Mouse (Mus musculus) heart, embryonic 14.5 days (tissue): ENCODE data around the gene Mrap. TPM values are rescaled to one million over a fixed set of nuclear protein-coding genes. Genes with fewer than 3 reads are reported as not detected.

Experiments
- ATAC-seq: fragments of 200-750 bp; cut with Nextera tagmentation; 2 replicates; pipeline ENCODE4 v1.8.0; 2017; ENCODE audit warnings: low read depth, moderate TSS enrichment; ENCODE audit not compliant: insufficient number of reproducible peaks, insufficient read depth, low FRiP score
- H3K27ac ChIP-seq, 2 experiments: fragments of 200-500 bp in 1 of 2; fragments of 300-500 bp in 1 of 2; sonication (generic) in 1 of 2; replicated peaks in 1 of 2; 2 replicates each; pipeline ENCODE4 v1.5.1; 2012 to 2014; ENCODE audit warnings: low read depth in 2 of 2, low read length in 2 of 2, control low read depth in 1 of 2, mild to moderate bottlenecking in 1 of 2, mixed read lengths in 1 of 2; ENCODE audit not compliant: control insufficient read depth in 1 of 2, insufficient read depth in 1 of 2
- H3K27me3 ChIP-seq: fragments of 300-500 bp; sonication (generic); 2 replicates; pipeline ENCODE4 v1.6.1; 2014; ENCODE audit warnings: mild to moderate bottlenecking, low read length, control low read depth; ENCODE audit not compliant: control insufficient read depth, insufficient read depth
- H3K36me3 ChIP-seq: fragments of 300-500 bp; sonication (generic); 2 replicates; pipeline ENCODE4 v1.6.1; 2014; ENCODE audit warnings: mild to moderate bottlenecking, control low read depth, low read length, mixed read lengths; ENCODE audit not compliant: control insufficient read depth, insufficient read depth
- H3K4me1 ChIP-seq, 2 experiments: fragments of 200-500 bp in 1 of 2; fragments of 300-500 bp in 1 of 2; sonication (generic) in 1 of 2; 2 replicates each; pipeline ENCODE4 v1.6.1; 2012 to 2014; ENCODE audit warnings: low read length in 2 of 2, control low read depth in 1 of 2, mixed read lengths in 1 of 2; ENCODE audit not compliant: control insufficient read depth in 2 of 2, insufficient read depth in 2 of 2
- H3K4me2 ChIP-seq: fragments of 300-500 bp; sonication (generic); 2 replicates; pipeline ENCODE4 v1.6.1; 2014; ENCODE audit warnings: mild to moderate bottlenecking, low read length
- H3K4me3 ChIP-seq, 2 experiments: fragments of 200-500 bp in 1 of 2; fragments of 300-500 bp in 1 of 2; sonication (generic) in 1 of 2; 2 replicates each; pipeline ENCODE4 v1.5.1; 2012 to 2014; ENCODE audit warnings: low read length in 2 of 2, mild to moderate bottlenecking in 2 of 2, control low read depth in 1 of 2, low read depth in 1 of 2, moderate library complexity in 1 of 2; ENCODE audit not compliant: control insufficient read depth in 1 of 2, insufficient read depth in 1 of 2
- H3K9ac ChIP-seq: fragments of 300-500 bp; sonication (generic); 2 replicates; pipeline ENCODE4 v1.6.1; 2014; ENCODE audit warnings: mild to moderate bottlenecking, low read length
- H3K9me3 ChIP-seq: fragments of 300-500 bp; sonication (generic); 2 replicates; pipeline ENCODE4 v1.6.1; 2016; ENCODE audit warnings: low read length, control low read depth; ENCODE audit not compliant: control insufficient read depth
- WGBS: fragments of 180-500 bp; shearing (Covaris S2); extraction: QIAGEN DNeasy Blood & Tissue Kit; methylation state at CpG from one replicate; pipeline ENCODE4 v1.1.7; 2014; 5-methylcytosine and 5-hydroxymethylcytosine counted together
- polyA plus RNA-seq: library from polyadenylated mRNA; unstranded; fragments of >200 nt; fragmentation: Nextera tagmentation; extraction: Ambion mirVana; gene quantifications from 2 replicates; pipeline ENCODE4 v1.2.1, GENCODE M21; 2014

The Mrap gene
- polyA plus RNA-seq, 1 experiment from 2014 or later: 38.2 TPM

GRCm38 (mm10) chr16:90701541-90701940 is 36.5 kb upstream of the Mrap start:
- Histone ChIP-seq H3K9ac (no peak overlapping the region), H3K4me3 (no peak overlapping the region), H3K4me2 (no peak overlapping the region), H3K4me1 (peaks cover 19 to 31% of the 10 kb centered on the region in 2 experiments), H3K27ac (no peak overlapping the region), H3K27me3 (no peaks in the 10 kb centered on the region), H3K36me3 (no peaks in the 10 kb centered on the region), H3K9me3 (no peaks in the 10 kb centered on the region)
- ATAC-seq: no peak
- WGBS: 96% methylated on average over 2 of the region's 2 CpGs

GRCm38 (mm10) chr16:90703646-90704045 is 34.4 kb upstream of the Mrap start:
- no peak overlapping the region for H3K9ac ChIP-seq
- no peaks in the 10 kb centered on the region for H3K27me3 ChIP-seq
- H3K4me1 ChIP-seq: peaks cover 24 to 37% of the 10 kb centered on the region in 2 experiments
- H3K4me2 ChIP-seq: no peak overlapping the region
- 0% methylated on average over 1 of the region's 1 CpGs for WGBS
- H3K4me3 ChIP-seq: no peak overlapping the region
- no peak for ATAC-seq
- H3K36me3 ChIP-seq: no peaks in the 10 kb centered on the region
- H3K9me3 ChIP-seq: no peaks in the 10 kb centered on the region
- no peak overlapping the region for H3K27ac ChIP-seq

- Histone ChIP-seq H3K4me1 (peaks cover 24 to 43% of the 10 kb centered on the region in 2 experiments), H3K27ac (no peak overlapping the region), H3K4me3 (no peak overlapping the region), H3K36me3 (no peaks in the 10 kb centered on the region), H3K4me2 (no peak overlapping the region), H3K9ac (no peak overlapping the region), H3K9me3 (no peaks in the 10 kb centered on the region), H3K27me3 (no peaks in the 10 kb centered on the region)
- WGBS: 64% methylated on average over 13 of the region's 13 CpGs
- ATAC-seq: no peak
These were observed 33.7 kb upstream of the Mrap start for GRCm38 (mm10) chr16:90704161-90704825.

GRCm38 (mm10) chr16:90706279-90706678 is 31.7 kb upstream of the Mrap start:
- H3K4me1 ChIP-seq: peaks cover 31 to 53% of the 10 kb centered on the region in 2 experiments
- H3K27ac ChIP-seq: peak overlapping the region; percentile 78 to 86
- H3K27me3 ChIP-seq: no peaks in the 10 kb centered on the region
- H3K4me2 ChIP-seq: peak overlapping the region; percentile 21; the same call in 1 of the 2 replicates
- no peak overlapping the region for H3K9ac ChIP-seq
- no peak overlapping the region for H3K4me3 ChIP-seq
- no peaks in the 10 kb centered on the region for H3K36me3 ChIP-seq
- no peaks in the 10 kb centered on the region for H3K9me3 ChIP-seq
- ATAC-seq: peak; percentile 77
- WGBS: 1% methylated on average over 3 of the region's 3 CpGs

- Histone ChIP-seq H3K9me3 (no peaks in the 10 kb centered on the region), H3K36me3 (no peaks in the 10 kb centered on the region), H3K4me3 (peak overlapping the region; percentile 8 to 20), H3K27ac (peak overlapping the region; percentile 32 to 72), H3K9ac (peak overlapping the region; percentile 18), H3K27me3 (no peaks in the 10 kb centered on the region), H3K4me1 (peaks cover 25 to 40% of the 10 kb centered on the region in 2 experiments), H3K4me2 (peak overlapping the region; percentile 59)
- peak; percentile 65; the same call in 1 of the 2 replicates for ATAC-seq
- WGBS: 19% methylated on average over 17 of the region's 17 CpGs
These were observed 28.2 kb upstream of the Mrap start for GRCm38 (mm10) chr16:90709711-90710289.

GRCm38 (mm10) chr16:90710313-90710712 is 27.7 kb upstream of the Mrap start:
- Histone ChIP-seq H3K9ac (peak overlapping the region; percentile 18), H3K4me2 (peak overlapping the region; percentile 59), H3K36me3 (no peaks in the 10 kb centered on the region), H3K27ac (peak overlapping the region; percentile 32 to 72), H3K4me1 (peaks cover 24 to 40% of the 10 kb centered on the region in 2 experiments), H3K4me3 (peak overlapping the region in 1 of 2 experiments; percentile 20; a peak in 2 of 4 replicates), H3K9me3 (no peaks in the 10 kb centered on the region), H3K27me3 (no peaks in the 10 kb centered on the region)
- WGBS: 72% methylated on average over 12 of the region's 12 CpGs
- ATAC-seq: no peak

GRCm38 (mm10) chr16:90724051-90724450 is 14.0 kb upstream of the Mrap start:
- no peak overlapping the region for H3K4me3 ChIP-seq
- no peak overlapping the region for H3K27ac ChIP-seq
- peaks cover 28% of the 10 kb centered on the region for H3K36me3 ChIP-seq
- H3K27me3 ChIP-seq: no peaks in the 10 kb centered on the region
- no peak for ATAC-seq
- H3K4me1 ChIP-seq: peaks cover 0 to 10% of the 10 kb centered on the region in 2 experiments; a peak in 2 of 4 replicates
- H3K4me2 ChIP-seq: no peak overlapping the region
- WGBS: 92% methylated on average over 4 of the region's 4 CpGs
- no peak overlapping the region for H3K9ac ChIP-seq
- no peaks in the 10 kb centered on the region for H3K9me3 ChIP-seq
